Mouse (Mus musculus) heart, postnatal 0 days (tissue): Measurements from ENCODE around the gene Ano6.

Experiments
- CTCF ChIP-seq: IDR thresholded peaks from 2 replicates; pipeline ENCODE4 v1.5.1; 2016; ENCODE audit warnings: antibody characterized with exemption, control low read depth, low read depth
- EP300 ChIP-seq: IDR thresholded peaks from 2 replicates; pipeline ENCODE4 v1.6.1; 2016; ENCODE audit warnings: antibody characterized with exemption, low read depth

DNA sequence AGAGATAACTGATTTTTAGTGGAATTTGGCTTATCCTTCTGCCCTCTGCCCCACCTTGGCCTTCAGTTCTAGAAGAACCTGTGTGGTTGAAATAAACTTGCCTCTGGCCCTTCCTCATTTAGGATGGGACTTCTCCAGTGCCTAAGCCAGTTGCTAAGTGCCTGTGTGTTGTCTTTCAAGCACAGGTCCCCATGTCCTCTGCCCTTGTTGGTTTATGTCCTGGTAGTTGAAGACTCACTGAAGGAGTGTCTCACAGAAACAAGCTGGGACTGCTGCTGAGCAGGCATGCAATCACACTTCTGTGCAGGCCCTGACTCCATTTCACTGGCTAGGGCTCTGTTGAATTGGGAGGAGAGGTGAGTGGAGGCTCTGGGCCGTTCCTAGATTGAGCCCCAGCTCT, 46.9 kb downstream of the Ano6 start:
- TF ChIP-seq CTCF (no peak), EP300 (no peak)
